Mouse (Mus musculus) urinary bladder, postnatal 36 days (tissue): ENCODE measurements around the gene Il20.

Experiments used
- DNase-seq, 2 experiments: peaks; one replicate each; pipeline ENCODE4 v3.0.0; 2022; ENCODE audit warnings: low spot score in 2 of 2, mixed read lengths in 1 of 2

The Il20 gene

GRCm38 (mm10) chr1:130865541-130866221 lies 45.6 kb downstream of the Il20 start, which contains the start of gene Fcmr:
TSS of gene Fcmr (plus strand) at chr1:130865669.
- DNase-seq = no peak

GRCm38 (mm10) chr1:130864741-130865140 lies 46.5 kb downstream of the Il20 start:
- no peak for DNase-seq

- no peak for DNase-seq
Observed at GRCm38 (mm10) chr1:130864238-130864637, 47.0 kb downstream of the Il20 start.

- DNase-seq = no peak
Observed at GRCm38 (mm10) chr1:130857456-130857855, 53.8 kb downstream of the Il20 start.
